Mouse (Mus musculus) C2C12 (cell line): ENCODE measurements at regions not wholly inside any gene's neighbourhood (a gene's known extent, or its start where the extent isn't known, plus 50 kb on each side); places are given as distances from the start of the nearest gene placed in this dataset.

Source experiments
- H3K27me3 ChIP-seq: one replicate; pipeline ENCODE4 v1.6.1; 2011; ENCODE audit not compliant: control insufficient read depth, insufficient read depth, insufficient read length
- H3K36me3 ChIP-seq: one replicate; pipeline ENCODE4 v1.6.1; 2011; ENCODE audit not compliant: control insufficient read depth, insufficient read depth
- H3K4me3 ChIP-seq: one replicate; pipeline ENCODE4 v1.5.1; 2011; ENCODE audit warnings: mild to moderate bottlenecking, control low read depth; ENCODE audit not compliant: poor library complexity, insufficient read depth, severe bottlenecking
- H3K79me2 ChIP-seq: one replicate; pipeline ENCODE4 v1.6.1; 2011; ENCODE audit not compliant: control insufficient read depth, insufficient read depth
- H3K79me3 ChIP-seq: one replicate; pipeline ENCODE4 v1.6.1; 2011; ENCODE audit warnings: low read depth, control low read depth
- H3ac ChIP-seq: one replicate; pipeline ENCODE3; 2011; ENCODE audit warnings: low read depth; ENCODE audit not compliant: control insufficient read depth, insufficient read length
- CEBPB ChIP-seq: IDR thresholded peaks from one replicate; pipeline ENCODE4 v1.6.1; 2011; ENCODE audit warnings: low read depth, mild to moderate bottlenecking, control low read depth, moderate library complexity
- CTCF ChIP-seq: IDR thresholded peaks from one replicate; pipeline ENCODE4 v1.5.1; 2011; ENCODE audit not compliant: control insufficient read depth, insufficient read depth, insufficient read length
- FOSL1 ChIP-seq: IDR thresholded peaks from one replicate; pipeline ENCODE4 v1.8.0; 2011; ENCODE audit warnings: mild to moderate bottlenecking, low read length; ENCODE audit not compliant: poor library complexity, insufficient read depth, severe bottlenecking
- MAX ChIP-seq: IDR thresholded peaks from one replicate; pipeline ENCODE4 v1.6.1; 2011; ENCODE audit warnings: mild to moderate bottlenecking, control low read depth
- MYOD1 ChIP-seq: IDR thresholded peaks from one replicate; pipeline ENCODE4 v1.6.1; 2011; ENCODE audit warnings: low read depth; ENCODE audit not compliant: control insufficient read depth, insufficient read length
- MYOG ChIP-seq: IDR thresholded peaks from one replicate; pipeline ENCODE4 v1.6.1; 2011; ENCODE audit not compliant: control insufficient read depth, insufficient read length; ENCODE audit errors: extremely low read depth
- USF1 ChIP-seq: IDR thresholded peaks from one replicate; pipeline ENCODE4 v1.6.1; 2011; ENCODE audit warnings: low read depth, mild to moderate bottlenecking, control low read depth, moderate library complexity

GRCm38 (mm10) chr3:128181221-128181908 is 285.2 kb upstream of the Fam241a start:
- Histone ChIP-seq H3K27me3 (no peaks in the 10 kb centered on the region), H3K36me3 (no peaks in the 10 kb centered on the region), H3K4me3 (no peak overlapping the region), H3K79me3 (no peaks in the 10 kb centered on the region), H3K79me2 (no peaks in the 10 kb centered on the region), H3ac (no peak overlapping the region)
- TF ChIP-seq MAX (no peak), FOSL1 (no peak), USF1 (no peak), CTCF (no peak), MYOG (no peak), MYOD1 (no peak), CEBPB (no peak)

- Histone ChIP-seq H3K4me3 (no peak overlapping the region), H3K36me3 (no peaks in the 10 kb centered on the region), H3K79me2 (no peaks in the 10 kb centered on the region), H3ac (no peak overlapping the region), H3K27me3 (no peaks in the 10 kb centered on the region), H3K79me3 (no peaks in the 10 kb centered on the region)
- TF ChIP-seq CEBPB: no peak
- TF ChIP-seq MYOG: no peak
- no peak for TF ChIP-seq USF1
- no peak for TF ChIP-seq CTCF
- no peak for TF ChIP-seq MAX
- TF ChIP-seq MYOD1: no peak
- TF ChIP-seq FOSL1: no peak
Measured at GRCm38 (mm10) chr3:128149216-128149615, 253.1 kb upstream of the Fam241a start.

- H3K79me2 ChIP-seq: no peaks in the 10 kb centered on the region
- no peaks in the 10 kb centered on the region for H3K79me3 ChIP-seq
- H3K4me3 ChIP-seq: no peak overlapping the region
- TF ChIP-seq MYOD1: no peak
- no peak for TF ChIP-seq FOSL1
- no peak for TF ChIP-seq CTCF
- TF ChIP-seq MYOG: no peak
- no peak for TF ChIP-seq CEBPB
- H3ac ChIP-seq: no peak overlapping the region
- H3K27me3 ChIP-seq: no peaks in the 10 kb centered on the region
- no peaks in the 10 kb centered on the region for H3K36me3 ChIP-seq
Measured at GRCm38 (mm10) chr3:128145329-128145728, 249.2 kb upstream of the Fam241a start.

- Histone ChIP-seq H3K36me3 (no peaks in the 10 kb centered on the region), H3K27me3 (no peaks in the 10 kb centered on the region), H3ac (no peak overlapping the region), H3K79me3 (no peaks in the 10 kb centered on the region), H3K4me3 (no peak overlapping the region), H3K79me2 (no peaks in the 10 kb centered on the region)
- TF ChIP-seq CTCF (no peak), MYOD1 (no peak), MYOG (no peak), USF1 (no peak), MAX (no peak), CEBPB (no peak), FOSL1 (no peak)
Measured at GRCm38 (mm10) chr3:128127836-128128235, 231.7 kb upstream of the Fam241a start.

- H3K79me3 ChIP-seq: no peaks in the 10 kb centered on the region
- H3ac ChIP-seq: no peak overlapping the region
- no peaks in the 10 kb centered on the region for H3K36me3 ChIP-seq
- H3K27me3 ChIP-seq: no peaks in the 10 kb centered on the region
- TF ChIP-seq USF1 (no peak), MYOD1 (no peak), CTCF (no peak), MAX (no peak), FOSL1 (no peak), CEBPB (no peak), MYOG (no peak)
- no peak overlapping the region for H3K4me3 ChIP-seq
- H3K79me2 ChIP-seq: no peaks in the 10 kb centered on the region
Measured at GRCm38 (mm10) chr3:128126664-128127063, 230.5 kb upstream of the Fam241a start.

- Histone ChIP-seq H3K4me3 (no peak overlapping the region), H3K27me3 (no peaks in the 10 kb centered on the region), H3K79me2 (no peaks in the 10 kb centered on the region), H3K79me3 (no peaks in the 10 kb centered on the region), H3K36me3 (no peaks in the 10 kb centered on the region), H3ac (no peak overlapping the region)
- no peak for TF ChIP-seq CTCF
- no peak for TF ChIP-seq USF1
- no peak for TF ChIP-seq MYOG
- TF ChIP-seq MYOD1: no peak
- TF ChIP-seq FOSL1: no peak
- no peak for TF ChIP-seq MAX
- no peak for TF ChIP-seq CEBPB
Measured at GRCm38 (mm10) chr3:128122111-128122510, 226.0 kb upstream of the Fam241a start.
